Mouse (Mus musculus): ENCODE results near the gene 2300009A05Rik. TPM values are rescaled to one million over a fixed set of nuclear protein-coding genes. Genes with fewer than 3 reads are reported as not detected.

The 2300009A05Rik gene
- total RNA-seq, 2 experiments from 2014 or later = 39.5 to 65.7 TPM

DNA sequence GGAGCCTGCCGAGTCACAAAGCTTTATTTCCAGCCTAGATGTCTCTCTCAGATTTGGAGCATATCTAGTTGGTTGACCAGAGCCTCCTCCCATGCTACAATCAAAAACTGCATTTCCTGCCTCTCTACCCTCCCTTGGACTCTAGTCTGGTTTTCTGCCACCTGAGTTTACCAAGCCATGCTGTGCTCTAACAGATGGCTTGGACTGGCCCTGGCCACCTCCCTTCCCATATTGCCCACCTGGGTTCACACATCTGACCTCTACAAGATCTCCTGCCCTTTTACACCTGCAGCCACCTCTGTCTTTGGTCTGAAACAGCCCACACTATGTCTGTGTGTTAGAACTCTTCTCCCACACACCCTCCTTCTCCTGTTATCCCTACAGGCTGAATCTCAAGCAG lies 50.9 kb downstream of the 2300009A05Rik start:
- no peak for DNase-seq

DNA sequence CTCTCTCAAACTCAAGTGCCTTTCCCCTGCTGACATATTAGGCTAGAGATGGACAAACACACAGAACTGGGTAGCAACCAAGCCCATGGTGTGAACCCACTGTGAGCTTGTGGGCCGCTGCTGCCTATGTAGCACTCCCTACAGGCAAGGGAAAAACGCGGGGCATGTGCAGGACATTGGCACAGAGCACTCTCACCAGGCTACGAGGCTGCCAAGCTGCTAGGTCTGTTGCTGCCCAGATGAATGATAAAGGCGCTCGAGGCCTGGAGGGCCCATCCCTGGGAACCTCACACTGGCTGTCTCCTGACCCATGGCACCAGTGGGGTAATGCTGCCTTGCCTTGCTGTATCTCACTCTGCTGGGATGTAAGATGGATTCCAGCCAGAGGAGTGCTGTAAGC lies 53.0 kb downstream of the 2300009A05Rik start:
- DNase-seq = no peak

Other genes starting within 250 kb of the 2300009A05Rik start
- gene Map2k5, start 21.3 kb downstream of the 2300009A05Rik start, total RNA-seq (2021) = 10 to 100 TPM; 21.2 to 38.2 TPM
- not detected for gene Iqch, start 203.2 kb upstream of the 2300009A05Rik start, total RNA-seq (2021)
- gene Aagab, start 203.4 kb upstream of the 2300009A05Rik start, total RNA-seq (2021) = 10 to 100 TPM; 33.4 to 34.6 TPM

Measured in adrenal gland, postnatal 36 days (tissue).